Mouse (Mus musculus) kidney, adult 8-10 months (tissue): ENCODE measurements around the gene Rab9.
A peak's percentile ranks its signal among the peaks of the same experiment; 100 is the strongest.

Source experiments
- DNase-seq, 2 experiments: peaks; one replicate each; pipeline ENCODE4 v3.0.0; 2022

Rab9 gene

GRCm38 (mm10) chrX:166479365-166479983, at the start of gene Rab9:
TSS of gene Rab9 (minus strand) at chrX:166479867.
- peak; percentile 92 to 94 for DNase-seq

GRCm38 (mm10) chrX:166528126-166528525, 48.5 kb upstream of the Rab9 start:
- DNase-seq: no peak

DNA sequence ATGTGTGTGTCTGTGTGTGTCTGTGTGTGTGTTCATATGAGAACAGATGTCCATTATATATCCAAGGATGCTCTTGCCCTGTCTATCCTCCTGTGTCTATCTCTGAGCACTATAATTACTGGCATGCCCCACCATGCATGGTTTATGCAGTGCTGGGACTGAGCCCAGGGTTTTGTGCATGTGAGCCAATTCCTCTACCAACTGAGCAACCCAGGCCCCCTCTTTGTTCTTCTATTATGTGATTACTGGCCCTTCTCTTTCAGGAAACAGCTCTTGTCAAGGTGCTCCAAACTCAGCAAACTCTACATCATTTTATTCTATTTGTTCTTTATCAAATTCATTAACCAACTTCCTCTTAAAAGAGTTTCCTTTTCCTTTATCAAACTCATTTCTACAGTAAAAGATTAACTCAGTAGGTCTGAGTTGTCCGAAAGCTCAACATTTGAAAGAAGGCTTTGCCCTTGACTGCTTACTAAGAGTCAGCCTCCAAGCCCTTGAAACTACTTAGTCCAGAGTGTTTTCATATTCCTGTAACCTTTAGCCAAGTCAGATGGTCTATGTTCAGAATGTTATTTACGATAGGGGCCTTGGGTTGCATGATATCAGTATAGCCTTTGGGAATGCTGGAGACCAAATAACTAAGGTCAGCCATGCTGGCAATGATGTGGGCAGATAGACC, 46.1 kb upstream of the Rab9 start:
- no peak for DNase-seq

GRCm38 (mm10) chrX:166520782-166521181, 41.1 kb upstream of the Rab9 start:
- no peak for DNase-seq

- DNase-seq: no peak
Observed at GRCm38 (mm10) chrX:166518345-166518744, 38.7 kb upstream of the Rab9 start, which contains the start of gene Tceanc. TSS of gene Tceanc (minus strand) at chrX:166518567.

- no peak for DNase-seq
Observed at GRCm38 (mm10) chrX:166516631-166517030, 37.0 kb upstream of the Rab9 start.

GRCm38 (mm10) chrX:166515923-166516322, 36.3 kb upstream of the Rab9 start:
- DNase-seq: no peak

DNA sequence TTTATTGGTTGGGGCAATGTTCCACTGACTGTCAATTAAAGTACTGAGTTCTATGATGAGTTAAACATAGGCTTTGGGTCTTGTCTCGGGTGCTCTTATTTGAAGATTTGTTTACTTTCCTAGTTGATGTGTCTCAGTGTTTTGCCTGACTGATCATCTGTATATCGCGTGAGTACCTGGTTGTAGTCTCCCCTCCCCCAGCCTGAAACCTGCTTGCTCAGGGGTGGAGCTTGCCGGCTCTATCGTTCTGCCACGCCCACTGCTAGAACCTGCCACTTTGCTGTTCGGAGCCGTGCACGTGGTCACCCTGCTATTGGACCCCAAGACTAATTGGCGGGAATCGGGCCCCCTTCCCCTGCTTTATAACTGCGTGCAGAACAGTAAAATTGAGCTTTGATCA, 34.4 kb upstream of the Rab9 start:
- DNase-seq: peak; percentile 32 to 34

DNA sequence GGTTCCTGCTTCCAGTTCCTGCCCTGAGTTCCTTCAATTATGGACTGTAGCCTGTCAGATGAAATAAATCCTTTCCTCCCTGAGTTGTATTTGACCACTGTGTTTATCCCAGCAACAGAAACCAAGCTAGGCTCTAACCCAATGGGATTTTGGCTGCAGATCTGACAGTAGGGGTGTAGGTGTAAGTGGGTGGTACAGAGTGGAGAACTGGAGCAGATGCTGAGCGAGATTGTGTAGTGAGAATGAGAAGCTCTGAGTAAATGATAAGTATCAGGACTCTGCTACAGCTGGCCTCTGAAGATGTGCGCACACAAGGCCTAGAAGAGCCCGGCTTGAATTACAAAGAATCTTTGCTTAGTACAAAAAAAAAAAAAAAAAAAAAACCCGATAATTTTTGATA, 32.4 kb upstream of the Rab9 start:
- no peak for DNase-seq

DNA sequence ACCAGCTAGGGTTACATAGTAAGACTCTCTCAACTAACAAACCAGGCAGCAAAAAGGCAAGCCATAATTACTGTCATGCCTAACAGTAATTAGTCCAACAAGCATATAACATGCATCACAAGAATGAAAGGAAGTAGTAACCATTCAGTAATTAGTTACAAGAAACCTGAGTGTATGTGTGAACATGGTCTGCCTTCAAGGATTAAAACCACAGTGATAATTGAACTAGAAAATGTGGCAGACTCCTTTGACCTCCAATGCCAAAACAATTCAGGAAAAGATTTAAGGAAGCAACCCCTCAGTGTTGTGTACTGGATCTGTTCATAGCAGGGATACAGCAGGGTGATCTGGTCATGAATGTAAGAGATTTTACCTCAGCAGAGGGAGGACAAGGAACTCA, 31.4 kb upstream of the Rab9 start:
- no peak for DNase-seq

- DNase-seq: peak; percentile 94 to 96
Observed at GRCm38 (mm10) chrX:166509761-166510738, 30.4 kb upstream of the Rab9 start.

DNA sequence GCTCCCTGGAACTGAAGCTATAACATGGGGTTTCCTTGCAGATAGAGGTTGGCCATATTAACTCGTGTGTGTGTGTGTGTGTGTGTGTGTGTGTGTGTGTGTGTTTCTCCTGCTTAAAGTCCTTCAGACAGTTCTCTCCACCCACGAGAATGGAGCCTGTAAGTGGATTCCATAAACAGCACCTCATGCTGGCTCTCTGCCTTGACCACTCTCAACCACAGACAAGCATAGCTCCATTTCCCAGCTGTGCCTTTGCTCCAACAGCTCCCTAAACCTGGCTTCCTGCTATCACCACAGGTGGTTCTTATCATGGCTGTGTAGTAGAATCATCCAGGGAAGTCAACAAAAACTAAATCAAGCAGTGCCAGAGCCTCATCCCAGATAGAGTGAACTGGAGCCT, 24.8 kb upstream of the Rab9 start:
- DNase-seq: no peak

DNA sequence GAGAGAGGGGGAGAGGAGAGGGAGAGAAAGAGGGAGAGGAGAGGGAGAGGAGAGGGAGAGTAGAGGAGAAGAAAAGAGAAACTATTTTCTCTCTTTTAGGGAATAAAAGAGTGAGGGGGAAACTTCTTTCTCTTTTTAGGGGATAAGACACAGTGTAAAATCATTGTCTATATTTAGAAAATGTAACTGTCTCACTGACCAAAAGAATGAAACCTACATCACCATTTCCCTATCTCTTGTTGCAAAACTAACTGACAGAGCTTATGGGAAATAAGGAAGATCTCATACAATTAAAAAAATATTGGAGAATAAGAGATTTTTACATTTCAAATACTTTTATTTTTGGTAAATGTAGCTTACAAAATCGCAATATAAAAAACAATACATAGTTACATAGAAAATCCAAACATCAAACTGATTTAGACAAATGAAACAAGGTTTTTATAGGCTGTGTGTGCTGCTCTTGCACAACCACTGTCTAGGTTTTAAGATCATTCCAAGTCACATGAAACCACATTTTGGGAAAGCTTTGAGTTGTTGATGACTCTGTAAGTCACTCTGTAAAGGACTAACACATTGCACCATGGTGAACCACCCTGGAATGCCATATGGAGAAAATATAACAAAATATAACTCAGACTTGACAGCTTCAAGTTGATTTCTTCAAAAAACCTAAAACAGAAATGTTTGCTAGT, 20.0 kb upstream of the Rab9 start:
- no peak for DNase-seq

DNA sequence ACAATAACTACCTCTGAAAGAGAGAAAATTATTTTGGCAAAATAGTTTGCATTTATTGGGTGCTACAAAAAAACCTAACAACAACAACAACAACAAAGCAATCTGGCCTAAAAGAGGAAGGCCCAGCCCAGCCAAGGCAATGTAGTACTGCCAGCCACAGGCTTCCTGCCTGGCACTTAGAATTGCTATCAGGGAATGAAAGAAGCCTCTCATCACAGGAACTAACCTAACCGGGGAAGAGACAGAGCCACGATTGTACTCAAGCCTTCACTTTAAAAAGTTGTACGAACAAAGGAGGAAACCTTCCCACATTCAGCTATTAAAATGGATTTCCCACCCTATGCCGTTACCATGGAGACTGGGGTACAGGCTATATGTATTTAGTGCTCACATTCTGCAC, 18.1 kb upstream of the Rab9 start:
- no peak for DNase-seq

- no peak for DNase-seq
Observed at GRCm38 (mm10) chrX:166495052-166495451, 15.4 kb upstream of the Rab9 start.

GRCm38 (mm10) chrX:166478631-166479364, 869 bp downstream of the Rab9 start:
- peak; percentile 16 to 19 for DNase-seq

- peak in 1 of 2 experiments; percentile 5 for DNase-seq
Observed at GRCm38 (mm10) chrX:166477393-166477792, 2.3 kb downstream of the Rab9 start.

DNA sequence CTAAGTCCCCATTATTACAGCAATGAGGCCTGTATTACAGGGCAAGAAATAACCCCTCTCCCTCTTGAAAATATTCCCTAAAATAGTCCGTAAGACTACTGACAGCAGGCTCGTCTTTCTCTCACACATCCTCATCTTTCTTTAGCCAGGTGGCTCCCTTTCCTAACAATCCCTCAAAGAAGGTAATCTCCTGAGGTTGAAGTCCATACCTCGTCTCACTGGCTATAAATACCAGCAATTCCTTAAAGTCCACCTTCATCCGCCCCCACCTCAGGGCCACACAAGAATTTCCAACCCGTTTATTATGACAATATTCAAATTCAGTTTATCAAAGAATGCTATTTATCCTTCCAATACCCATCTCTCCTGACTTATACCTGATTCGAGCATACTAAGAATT, 7.1 kb downstream of the Rab9 start:
- no peak for DNase-seq

DNA sequence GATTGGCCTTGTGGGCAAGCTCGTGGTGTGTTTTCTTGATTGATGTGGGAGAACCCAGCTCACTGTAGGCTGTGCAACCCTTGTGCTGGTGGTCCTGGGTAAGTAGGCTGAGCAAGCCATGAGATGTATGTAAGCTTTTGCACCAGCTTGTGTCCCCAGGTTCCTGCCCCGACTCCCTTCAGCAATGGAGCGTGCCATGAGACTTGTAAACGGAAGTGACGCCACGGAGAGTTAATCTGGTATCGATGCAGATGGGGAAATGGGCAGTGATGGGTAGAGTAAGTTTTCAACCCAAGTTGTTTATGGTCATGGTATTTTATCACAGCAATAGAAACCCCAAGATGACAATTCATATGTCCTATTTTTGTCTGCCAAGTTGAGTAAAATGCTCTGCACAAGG, 11.3 kb downstream of the Rab9 start:
- no peak for DNase-seq

DNA sequence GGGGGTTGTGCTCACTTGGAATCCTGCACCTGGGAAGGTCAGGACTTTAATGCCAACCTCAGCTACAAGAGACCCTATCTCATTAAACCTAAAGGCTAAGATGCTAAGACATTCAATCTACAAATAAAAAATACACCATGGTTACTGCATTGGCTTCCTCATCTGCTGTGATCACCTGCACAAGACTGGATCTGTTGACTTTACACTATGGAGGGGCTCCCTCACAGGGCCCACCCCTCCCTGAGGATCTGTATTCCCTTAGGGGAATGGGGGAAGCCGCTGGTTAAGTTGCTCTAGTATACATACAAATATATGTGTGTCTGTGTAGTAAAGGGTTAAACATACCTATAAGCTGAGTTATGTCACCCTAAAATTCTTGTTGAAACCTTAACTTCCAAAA, 24.1 kb downstream of the Rab9 start:
- no peak for DNase-seq

- no peak for DNase-seq
Observed at GRCm38 (mm10) chrX:166454331-166454730, 25.3 kb downstream of the Rab9 start.

- no peak for DNase-seq
Observed at GRCm38 (mm10) chrX:166453532-166453931, 26.1 kb downstream of the Rab9 start.
